Mouse (Mus musculus) embryonic facial prominence, embryonic 15.5 days (tissue): Measurements from ENCODE around the gene Mllt3. TPM values are rescaled to one million over a fixed set of nuclear protein-coding genes. Genes with fewer than 3 reads are reported as not detected.

Source experiments
- ATAC-seq: fragments of 200-750 bp; cut with Nextera tagmentation; 2 replicates; pipeline ENCODE4 v1.8.0; 2017; ENCODE audit warnings: low read depth, moderate TSS enrichment; ENCODE audit not compliant: insufficient number of reproducible peaks, low FRiP score, low TSS enrichment
- H3K27ac ChIP-seq: fragments of 300-500 bp; sonication (generic); replicated peaks from 2 replicates; pipeline ENCODE4 v1.5.1; 2015; ENCODE audit warnings: mild to moderate bottlenecking, inconsistent platforms
- H3K27me3 ChIP-seq: fragments of 300-500 bp; sonication (generic); 2 replicates; pipeline ENCODE4 v1.6.1; 2015; ENCODE audit warnings: inconsistent platforms
- H3K36me3 ChIP-seq: fragments of 300-500 bp; sonication (generic); 2 replicates; pipeline ENCODE4 v1.6.1; 2015; ENCODE audit warnings: mild to moderate bottlenecking, inconsistent platforms
- H3K4me1 ChIP-seq: fragments of 300-500 bp; sonication (generic); 2 replicates; pipeline ENCODE4 v1.6.1; 2015; ENCODE audit warnings: inconsistent platforms
- H3K4me2 ChIP-seq: fragments of 300-500 bp; sonication (generic); replicated peaks from 2 replicates; pipeline ENCODE4 v1.6.1; 2015; ENCODE audit warnings: mild to moderate bottlenecking, inconsistent platforms
- H3K4me3 ChIP-seq: fragments of 300-500 bp; sonication (generic); replicated peaks from 2 replicates; pipeline ENCODE4 v1.5.1; 2015; ENCODE audit warnings: mild to moderate bottlenecking, inconsistent platforms
- H3K9ac ChIP-seq: fragments of 300-500 bp; sonication (generic); 2 replicates; pipeline ENCODE4 v1.6.1; 2015; ENCODE audit warnings: inconsistent platforms
- H3K9me3 ChIP-seq: fragments of 300-500 bp; sonication (generic); replicated peaks from 2 replicates; pipeline ENCODE4 v1.6.1; 2016; ENCODE audit warnings: inconsistent platforms
- WGBS: fragments of 180-500 bp; shearing (Covaris S2); methylation state at CpG from one replicate; pipeline ENCODE4 v1.1.7; 2015; 5-methylcytosine and 5-hydroxymethylcytosine counted together
- polyA plus RNA-seq: library from polyadenylated mRNA; unstranded; fragments of >200 nt; fragmentation: Nextera tagmentation; extraction: Ambion mirVana; gene quantifications from 2 replicates; pipeline ENCODE4 v1.2.1, GENCODE M21; 2015

Gene Mllt3
- polyA plus RNA-seq, 1 experiment from 2014 or later = 56.4 TPM

DNA sequence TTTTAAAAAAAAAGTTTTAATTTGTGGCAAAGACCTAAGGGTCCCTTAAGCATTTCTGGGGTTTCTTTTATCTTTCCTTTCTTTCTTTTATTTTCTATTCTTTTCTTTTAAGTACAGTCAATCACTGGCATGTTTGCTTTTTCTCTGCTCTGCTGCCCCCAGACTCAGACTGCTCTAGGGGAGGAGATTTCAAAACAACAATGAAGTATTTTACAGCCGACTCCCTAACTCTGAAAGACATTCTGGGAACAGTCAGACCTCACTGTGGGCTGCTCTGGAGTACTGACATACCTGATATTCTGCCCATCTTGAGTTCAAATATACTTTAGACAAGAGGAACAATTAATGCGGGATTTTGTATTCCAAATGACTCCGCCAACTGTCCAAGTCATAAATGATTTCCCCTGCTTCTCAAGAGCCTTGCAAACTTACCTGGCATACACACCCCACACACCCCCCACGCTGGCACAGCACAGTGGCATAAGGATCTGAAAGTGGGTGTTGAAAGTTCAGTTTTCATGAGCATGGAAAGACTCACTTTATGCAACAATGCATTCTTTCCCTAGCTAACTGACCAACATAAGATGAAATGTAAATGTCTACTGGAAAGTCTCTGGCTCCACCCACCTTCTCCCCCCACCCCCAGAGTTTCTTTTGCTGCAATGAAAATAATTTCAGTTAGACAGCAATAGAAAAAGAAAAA lies 21.1 kb downstream of the Mllt3 start:
- Histone ChIP-seq H3K36me3 (no peaks in the 10 kb centered on the region), H3K4me1 (peaks cover 28% of the 10 kb centered on the region), H3K27ac (no peak overlapping the region), H3K9me3 (no peaks in the 10 kb centered on the region), H3K4me2 (no peak overlapping the region), H3K4me3 (no peak overlapping the region), H3K27me3 (no peaks in the 10 kb centered on the region), H3K9ac (no peak overlapping the region)
- ATAC-seq = no peak
- 74% methylated on average over 4 of the region's 4 CpGs for WGBS

DNA sequence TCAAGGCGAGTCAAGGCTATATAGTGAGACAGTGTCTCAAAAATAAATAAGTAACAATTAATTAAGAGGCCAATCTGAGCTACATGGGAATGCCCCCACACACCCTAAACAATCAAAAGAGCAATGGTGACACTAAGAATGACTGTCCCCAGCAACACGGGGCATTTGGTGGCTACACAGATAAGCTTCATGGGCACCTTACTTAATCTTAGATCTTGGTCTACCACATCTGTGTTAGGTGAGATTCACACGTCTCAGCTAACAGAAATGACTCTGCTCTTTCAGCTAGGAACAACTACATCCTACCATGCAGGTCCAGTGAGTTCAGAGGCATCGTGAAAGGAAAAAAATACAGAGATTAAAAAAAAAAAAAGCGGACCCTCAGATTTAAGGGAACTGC lies 22.7 kb downstream of the Mllt3 start:
- Histone ChIP-seq H3K27me3 (no peaks in the 10 kb centered on the region), H3K27ac (no peak overlapping the region), H3K36me3 (no peaks in the 10 kb centered on the region), H3K4me1 (peaks cover 27% of the 10 kb centered on the region), H3K9me3 (no peaks in the 10 kb centered on the region), H3K4me2 (no peak overlapping the region), H3K9ac (no peak overlapping the region), H3K4me3 (no peak overlapping the region)
- 89% methylated on average over 5 of the region's 5 CpGs for WGBS
- ATAC-seq = no peak

DNA sequence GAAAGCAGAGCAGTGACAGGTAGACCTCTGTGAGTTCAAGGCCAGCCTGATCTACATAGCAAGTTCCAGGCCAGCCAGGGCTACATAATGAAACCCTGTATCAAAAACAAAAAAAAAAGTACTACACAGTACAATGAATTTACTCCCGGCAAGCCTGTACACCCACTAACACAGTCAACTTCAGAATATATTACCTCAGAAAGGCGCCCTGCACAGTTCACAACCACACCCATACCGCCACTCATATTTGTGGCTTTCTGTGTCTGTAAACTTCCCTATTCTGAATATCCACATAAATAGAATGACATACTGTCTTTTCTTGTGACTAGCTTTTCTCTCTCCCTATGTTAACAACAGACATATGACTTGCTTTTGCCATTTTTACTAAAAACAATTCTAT lies 27.4 kb downstream of the Mllt3 start:
- H3K27ac ChIP-seq = no peak overlapping the region
- no peaks in the 10 kb centered on the region for H3K27me3 ChIP-seq
- H3K9ac ChIP-seq = no peak overlapping the region
- 67% methylated on average over 3 of the region's 3 CpGs for WGBS
- ATAC-seq = no peak
- no peak overlapping the region for H3K4me3 ChIP-seq
- peaks cover 3% of the 10 kb centered on the region; the same call in 1 of the 2 replicates for H3K4me1 ChIP-seq
- H3K4me2 ChIP-seq = no peak overlapping the region
- H3K36me3 ChIP-seq = peaks cover 5% of the 10 kb centered on the region; the same call in 1 of the 2 replicates
- no peaks in the 10 kb centered on the region for H3K9me3 ChIP-seq

DNA sequence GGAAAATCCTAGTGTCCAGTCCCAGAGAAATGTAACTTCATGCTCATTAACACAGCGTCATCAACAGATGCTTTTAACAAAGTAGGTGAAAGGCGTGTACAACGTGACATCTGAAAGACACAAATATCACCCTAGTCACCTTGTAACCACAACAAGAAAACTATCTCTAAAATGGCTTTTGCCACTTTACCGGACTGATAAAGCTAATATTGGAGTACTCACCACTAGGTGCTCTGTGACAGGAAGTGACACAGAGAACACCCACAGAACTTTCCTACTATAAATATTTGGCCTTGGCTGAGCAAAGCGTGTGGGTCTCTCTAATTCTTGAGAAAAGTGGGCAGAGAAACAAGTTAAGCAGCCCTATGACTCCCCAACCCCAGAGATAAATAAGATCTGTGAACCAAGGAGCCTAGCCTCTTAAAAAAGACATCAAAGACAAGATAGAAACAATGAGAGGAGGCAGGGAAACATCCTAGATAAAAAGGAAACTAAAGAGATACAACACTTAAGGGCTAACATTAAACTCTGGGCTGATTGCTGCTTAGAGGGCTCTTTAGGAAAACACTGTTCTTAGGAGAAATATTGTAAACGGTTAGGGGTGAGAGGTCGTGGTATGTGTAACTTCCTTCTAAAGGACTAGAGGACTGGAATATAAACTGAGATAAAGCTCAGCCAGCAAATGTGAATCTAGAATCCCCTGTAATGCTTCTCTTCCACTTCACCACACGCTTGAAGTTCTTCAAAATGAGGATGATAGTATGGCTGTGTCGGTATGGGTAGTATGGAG lies 29.8 kb downstream of the Mllt3 start:
- Histone ChIP-seq H3K27ac (no peak overlapping the region), H3K36me3 (peaks cover 9% of the 10 kb centered on the region; the same call in 1 of the 2 replicates), H3K4me1 (peaks cover 3% of the 10 kb centered on the region; the same call in 1 of the 2 replicates), H3K4me2 (no peak overlapping the region), H3K27me3 (no peaks in the 10 kb centered on the region), H3K9ac (no peak overlapping the region), H3K4me3 (no peak overlapping the region), H3K9me3 (no peaks in the 10 kb centered on the region)
- ATAC-seq = no peak
- WGBS = 82% methylated on average over 9 of the region's 9 CpGs

DNA sequence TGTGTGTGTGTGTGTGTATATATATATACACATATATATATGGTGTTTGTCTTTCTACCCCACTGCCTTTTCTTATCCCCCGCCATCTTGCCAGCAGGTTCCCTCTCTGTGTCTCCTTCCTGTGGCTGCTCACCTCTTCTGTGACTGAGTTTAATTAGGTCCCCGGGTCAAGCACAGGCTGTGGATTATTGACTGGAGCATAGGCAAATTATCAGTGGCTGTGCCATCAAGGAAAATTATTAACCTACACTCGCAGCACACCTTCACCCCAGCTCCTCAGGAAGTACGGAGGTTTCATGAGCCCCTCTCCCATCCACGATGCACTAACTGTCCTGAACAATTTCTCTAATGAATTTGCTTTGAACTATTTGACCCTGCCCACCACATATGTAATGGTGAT lies 41.5 kb downstream of the Mllt3 start:
- no peak overlapping the region for H3K9ac ChIP-seq
- no peaks in the 10 kb centered on the region for H3K27me3 ChIP-seq
- WGBS = 68% methylated on average over 5 of the region's 5 CpGs
- H3K4me2 ChIP-seq = no peak overlapping the region
- no peaks in the 10 kb centered on the region for H3K36me3 ChIP-seq
- no peaks in the 10 kb centered on the region for H3K4me1 ChIP-seq
- H3K27ac ChIP-seq = no peak overlapping the region
- ATAC-seq = no peak
- H3K4me3 ChIP-seq = no peak overlapping the region
- no peaks in the 10 kb centered on the region for H3K9me3 ChIP-seq

DNA sequence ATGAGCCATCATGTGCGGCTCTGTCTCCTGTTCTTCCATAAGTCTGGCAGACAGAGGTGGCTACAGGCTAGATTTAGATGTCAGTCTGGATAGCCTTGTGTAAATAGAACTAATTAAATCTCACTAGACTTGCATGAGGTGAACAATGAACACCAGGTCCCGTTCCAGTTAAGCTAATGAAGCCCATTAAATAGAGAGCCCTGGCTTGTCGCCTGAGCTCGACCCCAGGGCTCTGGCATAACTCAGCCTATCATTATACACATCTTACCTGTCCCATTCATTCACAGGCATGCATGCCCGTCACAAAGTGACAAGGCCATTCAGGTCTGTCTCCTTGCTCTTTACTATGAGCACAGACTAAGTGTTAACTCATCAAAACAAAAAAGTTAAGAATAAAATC lies 42.2 kb downstream of the Mllt3 start:
- H3K27ac ChIP-seq = no peak overlapping the region
- WGBS = 70% methylated on average over 5 of the region's 5 CpGs
- H3K9ac ChIP-seq = no peak overlapping the region
- no peaks in the 10 kb centered on the region for H3K27me3 ChIP-seq
- no peaks in the 10 kb centered on the region for H3K9me3 ChIP-seq
- H3K4me2 ChIP-seq = no peak overlapping the region
- H3K4me1 ChIP-seq = no peaks in the 10 kb centered on the region
- ATAC-seq = no peak
- H3K4me3 ChIP-seq = no peak overlapping the region
- H3K36me3 ChIP-seq = no peaks in the 10 kb centered on the region

DNA sequence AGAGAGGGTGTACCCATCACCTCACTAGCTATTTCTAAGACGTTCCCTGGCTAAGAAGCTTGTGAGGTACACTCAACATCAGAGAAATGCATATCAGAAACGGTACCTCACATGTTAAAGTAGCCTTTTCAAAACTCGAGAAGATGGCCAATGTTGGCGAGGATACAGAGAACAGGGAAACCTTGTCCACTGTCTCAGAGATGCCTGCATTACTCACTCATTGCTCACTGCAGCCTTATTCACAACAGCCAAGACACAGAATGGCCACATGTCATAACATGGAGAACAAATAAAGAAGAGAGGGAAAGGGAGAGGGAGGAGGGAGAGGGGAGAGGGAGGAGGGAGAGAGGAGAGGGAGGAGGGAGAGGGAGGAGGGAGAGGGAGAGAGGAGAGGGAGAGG lies 47.9 kb downstream of the Mllt3 start:
- Histone ChIP-seq H3K4me1 (peaks cover 18% of the 10 kb centered on the region), H3K4me2 (no peak overlapping the region), H3K9me3 (no peaks in the 10 kb centered on the region), H3K4me3 (no peak overlapping the region), H3K27ac (no peak overlapping the region), H3K27me3 (no peaks in the 10 kb centered on the region), H3K36me3 (no peaks in the 10 kb centered on the region), H3K9ac (no peak overlapping the region)
- WGBS = 45% methylated on average over 4 of the region's 4 CpGs
- no peak for ATAC-seq

DNA sequence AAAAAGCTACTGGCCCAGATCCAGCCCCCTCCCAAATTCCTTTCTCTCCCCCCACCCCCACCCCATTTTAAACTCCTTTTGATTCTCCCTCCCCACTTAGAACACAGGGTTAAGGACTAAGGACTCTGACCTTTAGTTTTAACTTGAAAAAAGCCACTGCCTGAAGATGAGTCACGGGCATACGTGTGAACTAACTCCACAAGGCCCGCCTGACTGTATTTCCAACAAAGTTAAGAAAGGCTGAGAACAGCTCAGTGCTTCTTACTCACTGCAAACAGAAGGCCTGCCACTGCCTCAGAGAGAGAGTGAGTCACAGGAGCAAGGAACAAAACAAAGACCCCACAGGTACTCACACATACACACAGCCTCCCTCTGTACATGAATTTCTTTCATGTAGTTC lies 48.6 kb downstream of the Mllt3 start:
- no peak overlapping the region for H3K4me3 ChIP-seq
- no peak overlapping the region; the same call in 1 of the 2 replicates for H3K27ac ChIP-seq
- no peaks in the 10 kb centered on the region for H3K27me3 ChIP-seq
- no peaks in the 10 kb centered on the region for H3K9me3 ChIP-seq
- no peaks in the 10 kb centered on the region for H3K36me3 ChIP-seq
- peaks cover 18% of the 10 kb centered on the region for H3K4me1 ChIP-seq
- H3K9ac ChIP-seq = no peak overlapping the region
- no peak for ATAC-seq
- 21% methylated on average over 3 of the region's 3 CpGs for WGBS
- H3K4me2 ChIP-seq = no peak overlapping the region

DNA sequence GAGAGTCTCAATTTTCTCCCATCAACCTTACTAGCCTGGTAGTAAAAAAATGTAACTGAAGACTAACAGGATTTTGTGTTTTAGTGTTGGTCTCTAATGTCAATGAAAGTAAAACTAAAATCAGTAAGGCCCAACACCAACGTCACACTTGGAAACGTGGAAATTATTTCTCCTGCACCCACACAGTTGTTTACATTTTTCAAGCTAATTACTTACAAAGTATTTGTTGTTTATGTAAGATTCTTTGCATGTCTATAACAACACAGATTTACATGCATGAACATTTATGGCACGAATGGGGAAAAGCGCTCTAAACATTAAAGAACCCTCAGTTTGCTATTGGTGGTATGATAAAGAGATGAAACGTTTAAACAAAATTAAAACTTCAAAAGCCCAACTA lies 49.1 kb downstream of the Mllt3 start:
- 39% methylated on average over 5 of the region's 5 CpGs for WGBS
- Histone ChIP-seq H3K27ac (no peak overlapping the region), H3K4me1 (peaks cover 18% of the 10 kb centered on the region), H3K4me3 (no peak overlapping the region), H3K36me3 (no peaks in the 10 kb centered on the region), H3K4me2 (no peak overlapping the region), H3K9ac (no peak overlapping the region), H3K9me3 (no peaks in the 10 kb centered on the region), H3K27me3 (no peaks in the 10 kb centered on the region)
- ATAC-seq = no peak

DNA sequence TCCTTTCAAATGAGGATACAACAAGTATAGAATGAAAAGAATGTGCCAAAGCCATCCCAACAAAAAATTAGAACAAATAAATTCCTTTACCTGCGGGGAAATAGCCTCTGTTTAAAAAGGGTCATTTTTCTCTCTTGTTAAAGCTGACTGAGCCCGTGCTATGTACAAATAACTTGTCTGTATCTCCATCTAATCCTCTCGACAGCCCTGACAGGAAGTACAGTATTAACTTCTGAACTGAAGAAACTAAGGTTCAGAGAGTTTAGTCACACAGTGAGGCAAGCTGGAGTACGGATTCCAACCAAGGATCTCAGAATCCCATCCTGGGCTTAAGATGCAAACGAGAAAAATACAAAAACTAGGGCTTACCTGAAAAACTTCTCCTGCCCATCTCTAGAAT lies 50.6 kb downstream of the Mllt3 start:
- H3K9ac ChIP-seq = no peak overlapping the region
- H3K36me3 ChIP-seq = no peaks in the 10 kb centered on the region
- H3K4me3 ChIP-seq = no peak overlapping the region
- no peak overlapping the region; the same call in 1 of the 2 replicates for H3K27ac ChIP-seq
- WGBS = 46% methylated on average over 5 of the region's 5 CpGs
- H3K4me2 ChIP-seq = no peak overlapping the region
- no peaks in the 10 kb centered on the region for H3K27me3 ChIP-seq
- no peaks in the 10 kb centered on the region for H3K9me3 ChIP-seq
- ATAC-seq = no peak
- peaks cover 18% of the 10 kb centered on the region for H3K4me1 ChIP-seq

DNA sequence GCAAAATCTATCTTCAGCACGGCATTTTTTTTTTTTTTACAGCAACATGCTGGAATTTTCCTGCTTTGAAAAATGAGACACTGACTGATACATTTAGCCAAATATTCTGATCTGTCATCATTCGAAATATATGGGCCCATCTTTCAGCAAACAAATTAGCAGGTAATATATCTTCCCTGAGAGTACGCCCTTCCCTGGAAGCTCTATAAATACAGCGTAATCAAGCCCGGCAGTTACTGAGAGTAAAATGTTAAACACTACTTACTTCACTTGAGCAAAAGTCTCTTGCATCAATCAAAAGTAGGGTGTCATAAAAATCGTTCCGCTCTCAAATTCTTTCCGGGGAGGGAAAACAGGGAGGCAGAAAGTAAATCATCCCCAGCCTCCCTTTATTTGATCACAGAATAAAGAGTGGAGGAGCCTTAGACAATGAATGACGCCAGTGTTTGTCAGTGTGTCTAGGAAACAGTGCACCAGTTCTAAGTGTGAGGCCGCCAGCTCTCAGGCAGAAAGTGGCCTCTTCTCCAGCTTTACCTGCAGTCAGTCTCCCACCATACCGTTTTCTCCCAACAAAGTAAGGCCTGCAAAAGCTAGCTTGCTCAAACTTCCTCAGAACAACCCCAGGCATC lies 55.2 kb downstream of the Mllt3 start:
- ATAC-seq = no peak

More for the DNA sequence above, 55.2 kb downstream of the Mllt3 start:
- H3K4me2 ChIP-seq = no peak overlapping the region
- no peaks in the 10 kb centered on the region for H3K9me3 ChIP-seq
- H3K4me3 ChIP-seq = no peak overlapping the region
- no peaks in the 10 kb centered on the region for H3K36me3 ChIP-seq
- 57% methylated on average over 11 of the region's 11 CpGs for WGBS
- no peak overlapping the region for H3K9ac ChIP-seq
- no peaks in the 10 kb centered on the region; the same call in 1 of the 2 replicates for H3K4me1 ChIP-seq
- H3K27ac ChIP-seq = no peak overlapping the region
- no peaks in the 10 kb centered on the region for H3K27me3 ChIP-seq
